Mouse (Mus musculus) layer of hippocampus, adult 2 months (tissue): ENCODE measurements around the gene Foxred1. TPM values are rescaled to one million over a fixed set of nuclear protein-coding genes. Genes with fewer than 3 reads are reported as not detected.

ENCODE experiments used
- DNase-seq, 2 experiments: peaks; one replicate each; pipeline ENCODE4 v3.0.0; 2022; ENCODE audit warnings: low spot score in 2 of 2
- H3K27ac ChIP-seq: fragments of 200-600 bp; 2 replicates; pipeline ENCODE4 v1.8.1; 2022
- H3K4me3 ChIP-seq: fragments of 200-600 bp; 2 replicates; pipeline ENCODE4 v1.8.1; 2022; ENCODE audit warnings: mild to moderate bottlenecking
- CTCF ChIP-seq: fragments of 200-600 bp; conservative IDR thresholded peaks from 2 replicates; pipeline ENCODE4 v1.8.1; 2022; ENCODE audit warnings: antibody characterized with exemption, mild to moderate bottlenecking, moderate library complexity
- total RNA-seq, 2 experiments: library from RNA; stranded (reverse); gene quantifications; 2 replicates each; pipeline ENCODE4 v1.2.3; 2021

Foxred1 gene
- total RNA-seq, 2 experiments from 2014 or later, result 35.4 to 37.3 TPM

- TF ChIP-seq CTCF, result no peak
- H3K4me3 ChIP-seq, result no peak overlapping the region
- H3K27ac ChIP-seq, result peak overlapping the region; percentile 11; the same call in 1 of the 2 replicates
- DNase-seq, result no peak
These were observed 50.2 kb downstream of the Foxred1 start for GRCm38 (mm10) chr9:35160662-35161061.

DNA sequence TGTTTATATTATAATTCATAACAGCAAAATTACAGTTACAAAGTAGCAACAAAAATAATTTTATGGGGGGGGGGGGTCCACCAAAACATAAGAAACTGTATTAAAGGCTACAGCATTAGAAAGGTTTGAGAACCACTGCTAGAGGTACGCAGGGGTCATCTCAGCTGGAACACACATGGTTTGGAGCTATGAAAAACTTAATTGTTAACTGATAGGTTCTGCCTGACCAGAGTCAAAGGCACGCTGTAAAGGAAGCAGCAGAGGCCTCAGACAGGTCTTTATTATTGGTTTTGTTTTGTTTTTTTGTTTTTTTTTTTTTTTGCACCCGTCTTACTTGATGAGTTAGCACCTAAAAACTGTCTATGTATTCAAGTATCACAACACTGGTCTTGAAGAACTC lies 52.4 kb downstream of the Foxred1 start:
- Histone ChIP-seq H3K4me3 (no peak overlapping the region), H3K27ac (no peak overlapping the region)
- DNase-seq, result no peak
- no peak for TF ChIP-seq CTCF

GRCm38 (mm10) chr9:35156862-35157261 lies 54.0 kb downstream of the Foxred1 start:
- TF ChIP-seq CTCF, result no peak
- no peak for DNase-seq
- no peak overlapping the region for H3K4me3 ChIP-seq
- H3K27ac ChIP-seq, result peak overlapping the region; percentile 75

GRCm38 (mm10) chr9:35156002-35156710 lies 54.7 kb downstream of the Foxred1 start:
- DNase-seq, result peak; percentile 29 to 33
- peak overlapping the region; percentile 75 for H3K27ac ChIP-seq
- TF ChIP-seq CTCF, result no peak
- H3K4me3 ChIP-seq, result no peak overlapping the region

Other genes starting within 250 kb of the Foxred1 start
- gene St3gal4, start 91.8 kb downstream of the Foxred1 start, total RNA-seq, result 10 to 100 TPM; 25.8 to 29.0 TPM
- gene Dcps, start 35.0 kb downstream of the Foxred1 start, total RNA-seq, result 10 to 100 TPM; 20.5 to 21.7 TPM
- 10 to 100 TPM; 65.4 to 65.6 TPM for gene Srpr, start 10.9 kb downstream of the Foxred1 start, total RNA-seq
- gene Tirap, start 10.8 kb downstream of the Foxred1 start, total RNA-seq, result 1 to 10 TPM; 1.6 to 2.7 TPM
- 10 to 100 TPM; 27.2 to 35.4 TPM for gene Fam118b, start 56.8 kb upstream of the Foxred1 start, total RNA-seq
- gene Rpusd4, start 56.8 kb upstream of the Foxred1 start, total RNA-seq, result 10 to 100 TPM; 10.9 to 11.0 TPM
- 10 to 100 TPM; 11.3 to 14.2 TPM for gene Cdon, start 210.1 kb upstream of the Foxred1 start, total RNA-seq